Mouse (Mus musculus) liver, adult 2 months (tissue): ENCODE measurements around the gene Mrgprh.

Experiments
- CTCF ChIP-seq: fragments of 200-500 bp; IDR thresholded peaks from 2 replicates; pipeline ENCODE4 v1.5.1; 2011; ENCODE audit warnings: low read depth, low read length, control low read depth
- POLR2A ChIP-seq: fragments of 200-500 bp; IDR thresholded peaks from 2 replicates; pipeline ENCODE4 v1.6.1; 2011; ENCODE audit warnings: low read length, control low read depth; ENCODE audit not compliant: insufficient read depth; ENCODE audit errors: extremely low read depth

DNA sequence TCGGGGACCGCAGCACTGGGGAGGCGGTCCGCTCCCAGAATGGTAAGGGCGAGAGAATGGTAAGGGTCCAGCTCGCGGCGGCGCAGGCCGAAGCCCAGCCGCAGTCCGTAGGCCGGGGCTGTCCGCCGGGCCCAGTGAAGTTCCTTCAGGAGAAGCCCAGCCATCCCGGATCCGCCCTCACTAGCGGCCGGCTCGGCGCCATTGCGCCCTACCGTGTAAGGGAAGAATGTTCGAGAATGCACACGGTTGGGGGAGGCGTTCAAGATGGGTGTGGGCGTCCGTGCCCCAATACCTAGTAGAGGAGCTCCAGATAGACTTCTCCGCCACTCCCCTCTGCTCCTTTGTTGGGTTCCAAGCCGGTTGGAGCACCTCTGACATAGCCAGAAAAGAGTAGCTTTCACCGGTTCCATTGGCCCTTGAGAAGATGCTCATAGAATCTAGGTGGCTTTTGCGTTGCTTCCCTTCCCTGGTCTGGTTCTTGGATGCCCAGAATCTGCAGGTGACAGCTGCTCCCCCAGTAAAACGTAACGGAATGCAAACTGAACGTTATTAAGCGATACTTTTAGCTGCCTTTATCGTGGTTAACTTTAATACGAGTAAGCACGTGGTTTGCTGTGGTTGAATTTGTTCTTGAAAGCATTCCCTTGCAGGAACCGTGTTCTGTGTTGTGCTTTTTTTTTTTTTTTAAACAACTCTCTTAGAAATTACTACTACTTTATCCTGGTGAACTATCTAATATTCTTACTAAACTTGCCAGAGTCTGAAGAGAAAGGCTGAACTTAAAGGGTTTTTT lies 41.0 kb downstream of the Mrgprh start:
- TF ChIP-seq CTCF: no peak
- TF ChIP-seq POLR2A: no peak
